Mouse (Mus musculus): ENCODE data around the gene Dnpep.
A peak's percentile ranks its signal among the peaks of the same experiment; 100 is the strongest.

The Dnpep gene

DNA sequence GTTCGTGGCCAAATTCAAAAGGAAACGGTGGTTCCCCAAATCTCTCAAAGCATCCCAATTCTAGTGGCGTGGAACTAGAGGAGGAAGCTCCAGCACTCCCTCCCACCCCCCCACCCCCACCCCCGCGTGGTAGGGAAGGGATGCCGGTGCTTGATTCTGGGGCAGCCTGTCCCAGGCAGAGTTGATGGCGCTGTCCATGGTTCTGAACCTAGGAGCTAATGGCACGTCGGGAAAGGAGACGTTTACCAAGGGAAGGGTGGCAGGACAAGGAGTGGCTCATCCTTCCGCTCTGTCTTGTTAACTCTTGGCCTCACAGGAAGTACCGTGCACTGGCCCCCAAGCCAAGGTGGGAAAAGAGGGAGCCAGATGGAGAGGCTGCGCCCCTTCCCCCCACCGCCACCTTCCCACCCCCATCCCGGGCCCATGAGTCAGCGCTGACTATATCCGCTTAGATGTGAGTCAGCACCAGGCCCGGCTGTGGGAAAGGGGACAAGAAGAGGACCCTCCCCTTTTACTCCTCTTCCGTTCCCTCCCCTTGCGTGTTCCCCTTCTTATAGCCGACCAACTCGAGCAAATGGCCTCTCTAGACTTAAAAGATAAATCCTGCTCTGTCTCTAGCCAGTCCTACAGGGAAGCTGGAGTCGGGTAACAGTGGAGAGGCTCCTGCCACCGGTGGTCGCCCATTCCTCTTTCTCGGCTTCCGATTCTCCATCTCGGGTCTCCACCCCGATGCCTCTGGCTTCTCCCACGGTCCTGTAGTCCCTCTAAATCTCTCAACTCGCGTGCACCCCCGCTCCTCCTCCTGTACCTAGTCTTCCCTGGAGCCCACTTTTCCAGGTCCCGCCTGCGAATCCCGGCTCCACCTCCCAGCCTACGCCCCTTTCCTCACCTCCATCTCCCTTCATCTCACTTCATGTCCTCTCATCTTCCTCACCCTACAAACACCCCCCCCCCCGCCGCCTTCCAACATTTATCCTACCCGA, 54.5 kb downstream of the Dnpep start:
- DNase-seq (ENCODE audit: low read depth), result peak; percentile 74

- no peak for DNase-seq (ENCODE audit: low read depth)
Measured at GRCm38 (mm10) chr1:75261278-75261677, 56.5 kb downstream of the Dnpep start.
